Mouse (Mus musculus): Measurements from ENCODE around the gene Ube2b.

DNA sequence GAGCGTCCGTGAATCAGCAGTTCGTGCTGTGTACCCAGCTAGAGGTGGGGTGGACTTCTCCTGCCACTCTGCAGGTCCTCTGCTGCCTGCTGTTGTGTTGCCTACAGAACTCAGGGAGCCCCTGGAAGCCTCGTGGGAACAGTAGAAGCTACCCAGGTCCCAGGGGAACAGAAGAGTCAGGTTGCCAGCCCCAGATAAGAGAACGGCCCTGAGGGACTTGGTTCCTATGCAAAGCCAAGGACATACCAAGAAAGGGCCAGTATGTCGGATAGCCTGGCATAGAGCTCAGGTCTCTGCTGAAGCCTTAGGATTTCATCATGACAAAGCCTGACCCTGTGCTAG lies 57.1 kb downstream of the Ube2b start:
- TF ChIP-seq CTCF (IDR thresholded peaks at IDR 0.05; ENCODE audit: borderline replicate concordance, extremely low read depth, insufficient read depth, insufficient read length) = no peak
- no peak for TF ChIP-seq POLR2A (IDR thresholded peaks at IDR 0.05; ENCODE audit: borderline replicate concordance, extremely low read depth, insufficient read depth, insufficient read length, poor library complexity, severe bottlenecking)

All from brain, embryonic 14.5 days (tissue).